Mouse (Mus musculus) intestine, embryonic 16.5 days (tissue): ENCODE data around the gene Gm960. TPM values are rescaled to one million over a fixed set of nuclear protein-coding genes. Genes with fewer than 3 reads are reported as not detected.

Experiments
- ATAC-seq: fragments of 200-750 bp; cut with Nextera tagmentation; 2 replicates; pipeline ENCODE4 v1.8.0; 2017; ENCODE audit warnings: moderate TSS enrichment, moderate library complexity
- H3K27ac ChIP-seq: fragments of 300-500 bp; sonication (generic); 2 replicates; pipeline ENCODE4 v1.5.1; 2014; ENCODE audit warnings: mild to moderate bottlenecking, low read length
- H3K27me3 ChIP-seq: fragments of 300-500 bp; sonication (generic); replicated peaks from 2 replicates; pipeline ENCODE4 v1.6.1; 2014; ENCODE audit warnings: low read length, control low read depth, mixed read lengths; ENCODE audit not compliant: control insufficient read depth, insufficient read depth
- H3K36me3 ChIP-seq: fragments of 300-500 bp; sonication (generic); 2 replicates; pipeline ENCODE4 v1.6.1; 2014; ENCODE audit warnings: low read length, control low read depth; ENCODE audit not compliant: control insufficient read depth, insufficient read depth
- H3K4me1 ChIP-seq: fragments of 300-500 bp; sonication (generic); 2 replicates; pipeline ENCODE4 v1.6.1; 2014; ENCODE audit warnings: low read length, control low read depth, mixed read lengths; ENCODE audit not compliant: control insufficient read depth, insufficient read depth
- H3K4me2 ChIP-seq: fragments of 300-500 bp; sonication (generic); 2 replicates; pipeline ENCODE4 v1.6.1; 2014; ENCODE audit warnings: low read depth, low read length, control low read depth
- H3K4me3 ChIP-seq: fragments of 300-500 bp; sonication (generic); 2 replicates; pipeline ENCODE4 v1.5.1; 2014; ENCODE audit warnings: mild to moderate bottlenecking, low read length
- H3K9ac ChIP-seq: fragments of 300-500 bp; sonication (generic); 2 replicates; pipeline ENCODE4 v1.6.1; 2014; ENCODE audit warnings: low read depth, low read length
- H3K9me3 ChIP-seq: fragments of 300-500 bp; sonication (generic); 2 replicates; pipeline ENCODE4 v1.6.1; 2016; ENCODE audit warnings: low read length, control low read depth; ENCODE audit not compliant: control insufficient read depth
- WGBS: fragments of 180-500 bp; shearing (Covaris S2); extraction: QIAGEN DNeasy Blood & Tissue Kit; methylation state at CpG from one replicate; pipeline ENCODE4 v1.1.7; 2014; 5-methylcytosine and 5-hydroxymethylcytosine counted together
- polyA plus RNA-seq: library from polyadenylated mRNA; unstranded; fragments of >200 nt; fragmentation: Nextera tagmentation; extraction: Ambion mirVana; gene quantifications from 2 replicates; pipeline ENCODE4 v1.2.1, GENCODE M21; 2015

The Gm960 gene
- polyA plus RNA-seq, 1 experiment from 2014 or later: 2.1 TPM

- Histone ChIP-seq H3K4me3 (no peak overlapping the region), H3K27me3 (peaks cover 23% of the 10 kb centered on the region)
Measured at GRCm38 (mm10) chr19:4699821-4700220, 1.4 kb upstream of the Gm960 start.

GRCm38 (mm10) chr19:4698856-4699255, 388 bp upstream of the Gm960 start:
- Histone ChIP-seq H3K27me3 (peaks cover 23% of the 10 kb centered on the region), H3K4me2 (peak overlapping the region; percentile 91; the same call in 1 of the 2 replicates), H3K9ac (no peak overlapping the region), H3K4me1 (peaks cover 4% of the 10 kb centered on the region), H3K27ac (no peak overlapping the region), H3K36me3 (no peaks in the 10 kb centered on the region), H3K9me3 (no peaks in the 10 kb centered on the region), H3K4me3 (no peak overlapping the region)
- WGBS: 33% methylated on average over 8 of the region's 8 CpGs
- ATAC-seq: no peak

More at GRCm38 (mm10) chr19:4699821-4700220, 1.4 kb upstream of the Gm960 start:
- H3K9me3 ChIP-seq: no peaks in the 10 kb centered on the region
- no peak overlapping the region for H3K4me2 ChIP-seq
- H3K36me3 ChIP-seq: no peaks in the 10 kb centered on the region
- no peak overlapping the region for H3K9ac ChIP-seq
- H3K27ac ChIP-seq: no peak overlapping the region
- WGBS: 44% methylated on average over 5 of the region's 5 CpGs
- ATAC-seq: no peak
- H3K4me1 ChIP-seq: peaks cover 4% of the 10 kb centered on the region

- H3K27ac ChIP-seq: no peak overlapping the region
- ATAC-seq: no peak
- H3K9ac ChIP-seq: peak overlapping the region; percentile 65; the same call in 1 of the 2 replicates
- peak overlapping the region; percentile 91 for H3K4me2 ChIP-seq
- H3K4me1 ChIP-seq: peaks cover 4% of the 10 kb centered on the region
- peak overlapping the region; percentile 65 for H3K4me3 ChIP-seq
- no peaks in the 10 kb centered on the region for H3K36me3 ChIP-seq
- H3K27me3 ChIP-seq: peaks cover 23% of the 10 kb centered on the region
- no peaks in the 10 kb centered on the region for H3K9me3 ChIP-seq
- 70% methylated on average over 9 of the region's 9 CpGs for WGBS
Measured at GRCm38 (mm10) chr19:4697721-4698120, 747 bp downstream of the Gm960 start.

DNA sequence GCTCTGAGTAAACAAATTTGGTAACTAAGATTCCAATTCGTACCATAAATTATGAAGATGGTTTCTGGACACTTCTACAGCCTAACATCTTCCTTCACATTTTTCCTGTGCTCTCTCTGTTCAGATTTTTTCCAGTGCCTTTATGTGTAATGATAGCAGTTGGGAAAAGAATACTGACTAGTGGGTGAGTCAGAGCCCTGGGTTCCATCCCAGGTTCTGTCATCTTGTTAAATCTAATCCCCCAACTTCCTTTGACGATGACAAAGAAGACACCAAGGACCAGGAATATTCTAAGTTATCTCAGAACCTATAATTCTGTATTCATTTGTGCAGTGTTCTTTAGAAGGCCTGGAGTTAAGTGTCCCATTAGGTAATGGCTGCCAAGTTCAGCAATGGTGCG, 1.3 kb downstream of the Gm960 start:
- Histone ChIP-seq H3K9me3 (no peaks in the 10 kb centered on the region), H3K27ac (no peak overlapping the region), H3K4me2 (no peak overlapping the region), H3K4me3 (no peak overlapping the region), H3K9ac (no peak overlapping the region), H3K27me3 (peaks cover 23% of the 10 kb centered on the region), H3K4me1 (peaks cover 4% of the 10 kb centered on the region), H3K36me3 (no peaks in the 10 kb centered on the region)
- ATAC-seq: no peak
- WGBS: 81% methylated on average over 3 of the region's 3 CpGs

GRCm38 (mm10) chr19:4694346-4694745, 4.1 kb downstream of the Gm960 start:
- Histone ChIP-seq H3K4me1 (peaks cover 4% of the 10 kb centered on the region), H3K9ac (no peak overlapping the region), H3K27me3 (peaks cover 13% of the 10 kb centered on the region), H3K9me3 (no peaks in the 10 kb centered on the region), H3K27ac (no peak overlapping the region), H3K4me3 (no peak overlapping the region), H3K36me3 (no peaks in the 10 kb centered on the region), H3K4me2 (no peak overlapping the region)
- WGBS: 65% methylated on average over 3 of the region's 3 CpGs
- ATAC-seq: no peak

- H3K27me3 ChIP-seq: no peaks in the 10 kb centered on the region
- WGBS: 49% methylated on average over 6 of the region's 6 CpGs
- ATAC-seq: no peak
- H3K4me1 ChIP-seq: no peaks in the 10 kb centered on the region
- H3K27ac ChIP-seq: no peak overlapping the region
- no peak overlapping the region for H3K9ac ChIP-seq
- H3K9me3 ChIP-seq: no peaks in the 10 kb centered on the region
- H3K36me3 ChIP-seq: no peaks in the 10 kb centered on the region
- H3K4me2 ChIP-seq: no peak overlapping the region
- H3K4me3 ChIP-seq: no peak overlapping the region
Measured at GRCm38 (mm10) chr19:4672401-4672800, 26.1 kb downstream of the Gm960 start.

DNA sequence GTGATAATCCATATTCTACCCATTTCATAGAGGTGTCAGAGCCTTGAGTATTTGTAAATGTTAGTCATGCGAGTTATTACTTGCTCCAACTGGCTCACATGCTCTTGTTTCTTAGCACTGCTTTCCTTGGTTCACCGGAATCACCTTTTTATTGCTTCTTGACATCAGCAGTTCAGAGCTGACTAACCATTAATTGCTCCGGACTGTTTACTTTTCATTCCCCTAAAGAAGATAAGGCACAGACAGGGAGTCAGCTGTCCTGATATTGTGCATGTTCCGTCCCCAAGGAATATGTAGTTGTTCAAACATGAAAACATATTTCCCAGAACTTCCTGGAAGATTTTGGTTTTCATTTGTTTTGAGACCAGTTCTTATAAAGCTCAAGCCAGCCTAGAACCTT, 27.7 kb downstream of the Gm960 start:
- no peak overlapping the region for H3K9ac ChIP-seq
- H3K9me3 ChIP-seq: no peaks in the 10 kb centered on the region
- no peak overlapping the region for H3K4me3 ChIP-seq
- no peak overlapping the region for H3K27ac ChIP-seq
- 36% methylated on average over 4 of the region's 4 CpGs for WGBS
- H3K4me1 ChIP-seq: no peaks in the 10 kb centered on the region
- no peaks in the 10 kb centered on the region for H3K36me3 ChIP-seq
- ATAC-seq: peak; percentile 86
- no peak overlapping the region for H3K4me2 ChIP-seq
- H3K27me3 ChIP-seq: no peaks in the 10 kb centered on the region

DNA sequence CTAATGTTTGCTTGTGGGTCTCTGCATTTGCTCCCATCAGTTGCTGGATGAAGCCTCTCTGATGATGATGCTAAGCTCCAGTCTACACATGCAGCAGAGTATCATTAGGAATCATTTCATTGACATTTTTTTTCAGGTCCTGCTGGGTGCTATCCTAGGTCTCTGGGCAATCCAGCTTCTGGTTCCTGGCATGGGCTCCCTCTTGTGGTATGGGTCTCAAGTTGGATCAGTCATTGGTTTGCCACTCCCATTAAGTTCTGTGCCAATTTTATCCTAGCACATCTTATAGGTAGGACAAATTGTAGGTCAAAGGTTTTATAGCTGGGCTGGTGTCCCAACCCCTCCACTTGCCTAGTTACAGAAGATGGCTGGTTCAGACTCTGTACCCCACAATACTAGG, 31.7 kb downstream of the Gm960 start:
- Histone ChIP-seq H3K9ac (no peak overlapping the region), H3K27me3 (no peaks in the 10 kb centered on the region), H3K4me2 (no peak overlapping the region), H3K9me3 (no peaks in the 10 kb centered on the region), H3K4me3 (no peak overlapping the region), H3K4me1 (no peaks in the 10 kb centered on the region), H3K27ac (no peak overlapping the region), H3K36me3 (no peaks in the 10 kb centered on the region)
- no peak for ATAC-seq

- WGBS: 89% methylated on average over 5 of the region's 5 CpGs
- Histone ChIP-seq H3K9ac (no peak overlapping the region), H3K27me3 (no peaks in the 10 kb centered on the region), H3K36me3 (no peaks in the 10 kb centered on the region), H3K27ac (no peak overlapping the region), H3K4me3 (no peak overlapping the region), H3K4me2 (no peak overlapping the region), H3K9me3 (no peaks in the 10 kb centered on the region), H3K4me1 (no peaks in the 10 kb centered on the region)
- ATAC-seq: no peak
Measured at GRCm38 (mm10) chr19:4658156-4658555, 40.3 kb downstream of the Gm960 start.

- H3K9me3 ChIP-seq: no peaks in the 10 kb centered on the region
- H3K4me1 ChIP-seq: no peaks in the 10 kb centered on the region
- ATAC-seq: no peak
- no peak overlapping the region for H3K4me2 ChIP-seq
- 73% methylated on average over 11 of the region's 11 CpGs for WGBS
- no peaks in the 10 kb centered on the region for H3K36me3 ChIP-seq
- H3K9ac ChIP-seq: no peak overlapping the region
- no peak overlapping the region for H3K4me3 ChIP-seq
- no peaks in the 10 kb centered on the region for H3K27me3 ChIP-seq
- H3K27ac ChIP-seq: no peak overlapping the region
Measured at GRCm38 (mm10) chr19:4646917-4647492, 51.5 kb downstream of the Gm960 start.
